29 mouse cellular contexts compared by ENCODE assay signal in genomic region chr3:133436279-133436860, GRCm38 (mm10).
DNase-seq lines count a peak whose midpoint lies in the region; ATAC-seq and TF ChIP-seq lines count a peak whose summit lies in the region.
"Had no signal": no experiment of that assay in that cellular context is flagged by ENCODE, and none has a peak within 500 bp of the region (broad histone marks: within the 10 kb centered on the region; RNA-seq: fewer than 3 reads in every experiment).

No protein-coding gene starts in this region.

- no peaks in the 10 kb centered on the region for H3K36me3 ChIP-seq in kidney, adult 2 months (ENCODE audit: control insufficient read depth, insufficient read depth, low read length)
- no peaks in the 10 kb centered on the region for H3K36me3 ChIP-seq in thymus, adult 2 months (ENCODE audit: control insufficient read depth, insufficient read depth, low read length)
- H3K36me3 ChIP-seq: embryonic facial prominence, embryonic 12.5 days; forebrain, embryonic 10.5 days; forebrain, embryonic 15.5 days; heart, embryonic 13.5 days; hindbrain, embryonic 10.5 days; hindbrain, embryonic 15.5 days; limb, embryonic 12.5 days; midbrain, embryonic 12.5 days; neural tube, embryonic 12.5 days had no signal

- no peak for TF ChIP-seq CTCF in kidney, adult 2 months (conservative IDR thresholded peaks at IDR 0.05; ENCODE audit: insufficient read depth, insufficient read length, low read depth, low read length)
- no peak for TF ChIP-seq CTCF in lung, adult 2 months (IDR thresholded peaks at IDR 0.05; ENCODE audit: insufficient read depth, low read length)
- TF ChIP-seq CTCF in thymus, adult 2 months (IDR thresholded peaks at IDR 0.05; ENCODE audit: borderline replicate concordance, control insufficient read depth, extremely low read depth, insufficient read depth, low read length, poor library complexity), result no peak

- H3K27ac ChIP-seq in kidney, adult 2 months (ENCODE audit: insufficient read depth, low read depth, low read length), result no peak overlapping the region
- H3K27ac ChIP-seq in thymus, adult 2 months (ENCODE audit: control insufficient read depth, insufficient read depth, low read length), result no peak overlapping the region
- H3K27ac ChIP-seq: embryonic facial prominence, embryonic 12.5 days; forebrain, embryonic 10.5 days; forebrain, embryonic 15.5 days; heart, embryonic 13.5 days; hindbrain, embryonic 10.5 days; hindbrain, embryonic 15.5 days; limb, embryonic 12.5 days; midbrain, embryonic 12.5 days; neural tube, embryonic 12.5 days; stomach, postnatal 0 days had no signal

- DNase-seq in kidney, adult 2 months, result peak; percentile 56
- DNase-seq in kidney, postnatal 4 days, result no peak
- peak; percentile 1 for DNase-seq in lung, postnatal 25 days (ENCODE audit: low spot score)
- no peak for DNase-seq in lung, adult 2 months
- DNase-seq in thymus, adult 2 months, result no peak
- no peak for DNase-seq in adrenal gland, adult 18-20 months (ENCODE audit: low spot score in 2 of 2)
- no peak for DNase-seq in gastrocnemius, adult 8-10 months (ENCODE audit: low spot score in 2 of 2)
- DNase-seq: adrenal gland, adult 2 months; cerebellum, adult 8-10 months; cerebellum, postnatal 36 days; embryo, embryonic 11 days; heart, postnatal 10 days; lung, postnatal 10 days; right cerebral cortex, postnatal 4 days; thymus, adult 18-20 months; thymus, postnatal 36 days had no signal

- no peaks in the 10 kb centered on the region for H3K27me3 ChIP-seq in kidney, adult 2 months (replicated peaks; ENCODE audit: control insufficient read depth, insufficient read depth, low read length)
- H3K27me3 ChIP-seq in thymus, adult 2 months (ENCODE audit: control insufficient read depth, insufficient read depth, low read length), result no peaks in the 10 kb centered on the region
- H3K27me3 ChIP-seq: embryonic facial prominence, embryonic 12.5 days; forebrain, embryonic 15.5 days; heart, embryonic 13.5 days; hindbrain, embryonic 15.5 days; limb, embryonic 12.5 days; megakaryocyte, embryonic 14.5 days; midbrain, embryonic 12.5 days; neural tube, embryonic 12.5 days had no signal

- H3K4me1 ChIP-seq in kidney, adult 2 months (ENCODE audit: control insufficient read depth, insufficient read depth, low read length), result no peaks in the 10 kb centered on the region
- H3K4me1 ChIP-seq in lung, adult 2 months (ENCODE audit: control insufficient read depth, insufficient read depth, low read length), result no peaks in the 10 kb centered on the region
- H3K4me1 ChIP-seq in thymus, adult 2 months (replicated peaks; ENCODE audit: control insufficient read depth, insufficient read depth, low read length), result no peaks in the 10 kb centered on the region
- H3K4me1 ChIP-seq: embryonic facial prominence, embryonic 12.5 days; forebrain, embryonic 10.5 days; forebrain, embryonic 15.5 days; heart, embryonic 13.5 days; hindbrain, embryonic 10.5 days; hindbrain, embryonic 15.5 days; limb, embryonic 12.5 days; megakaryocyte, embryonic 14.5 days; midbrain, embryonic 12.5 days; neural tube, embryonic 12.5 days had no signal

- TF ChIP-seq POLR2A in kidney, adult 2 months (IDR thresholded peaks at IDR 0.05; ENCODE audit: low read depth, low read length), result no peak
- no peak for TF ChIP-seq POLR2A in lung, adult 2 months (IDR thresholded peaks at IDR 0.05; ENCODE audit: borderline replicate concordance, extremely low read depth, low read depth, low read length)
- no peak for TF ChIP-seq POLR2A in thymus, adult 2 months (IDR thresholded peaks at IDR 0.05; ENCODE audit: control insufficient read depth, extremely low read depth, insufficient read depth, low read length, poor library complexity)

- WGBS in kidney, adult 2 months, result 77% methylated on average over 4 of the region's 4 CpGs
- WGBS in lung, adult 2 months, result 71% methylated on average over 4 of the region's 4 CpGs
- 88% methylated on average over 4 of the region's 4 CpGs for WGBS in thymus, adult 2 months

- ATAC-seq in granulocyte monocyte progenitor cell, adult 5-6 weeks (replicated peaks; ENCODE audit: poor library complexity, severe bottlenecking), result peak; percentile 89
- ATAC-seq: forebrain, embryonic 15.5 days had no signal

- no peak overlapping the region for H3K4me3 ChIP-seq in kidney, adult 2 months (ENCODE audit: insufficient read depth, low read depth, low read length)
- H3K4me3 ChIP-seq in lung, adult 2 months (replicated peaks; ENCODE audit: extremely low read depth, low read depth, low read length), result no peak overlapping the region
- no peak overlapping the region for H3K4me3 ChIP-seq in thymus, adult 2 months (ENCODE audit: control insufficient read depth, insufficient read depth, low read length)
- H3K4me3 ChIP-seq: embryonic facial prominence, embryonic 12.5 days; forebrain, embryonic 10.5 days; forebrain, embryonic 15.5 days; heart, embryonic 13.5 days; hindbrain, embryonic 10.5 days; hindbrain, embryonic 15.5 days; limb, embryonic 12.5 days; megakaryocyte, embryonic 14.5 days; midbrain, embryonic 12.5 days; myocyte; neural tube, embryonic 12.5 days had no signal

Comparison
In these comparisons a context has a peak if more than half of its experiments do, and no peak if none do; other contexts are left out.
1. DNase-seq: peak in kidney, adult 2 months (single experiment) and lung, postnatal 25 days (single experiment); none in kidney, postnatal 4 days (0 of 2), lung, adult 2 months (single experiment), thymus, adult 2 months (single experiment), adrenal gland, adult 18-20 months (0 of 2) and gastrocnemius, adult 8-10 months (0 of 2).